Mouse (Mus musculus): Measurements from ENCODE around the gene Gtpbp2. TPM values are rescaled to one million over a fixed set of nuclear protein-coding genes. Genes with fewer than 3 reads are reported as not detected.

Gtpbp2 gene
- polyA plus RNA-seq (2012; rRNA removed), result 151 and 168 TPM in 2 replicates

GRCm38 (mm10) chr17:46160686-46161085 is at the start of gene Gtpbp2:
Gene Gtpbp2 (plus strand): TSS chr17:46161032.
- DNase-seq (ENCODE audit: extremely low spot score in 1 of 2, low spot score in 1 of 2), result peak; percentile 99

- no peak for DNase-seq (ENCODE audit: extremely low spot score in 1 of 2, low spot score in 1 of 2)
Observed at GRCm38 (mm10) chr17:46115489-46115888, 45.3 kb upstream of the Gtpbp2 start.

GRCm38 (mm10) chr17:46116138-46116537 is 44.7 kb upstream of the Gtpbp2 start:
- no peak for DNase-seq (ENCODE audit: extremely low spot score in 1 of 2, low spot score in 1 of 2)

- DNase-seq (ENCODE audit: extremely low spot score in 1 of 2, low spot score in 1 of 2), result no peak
Observed at GRCm38 (mm10) chr17:46116881-46117280, 44.0 kb upstream of the Gtpbp2 start.

DNA sequence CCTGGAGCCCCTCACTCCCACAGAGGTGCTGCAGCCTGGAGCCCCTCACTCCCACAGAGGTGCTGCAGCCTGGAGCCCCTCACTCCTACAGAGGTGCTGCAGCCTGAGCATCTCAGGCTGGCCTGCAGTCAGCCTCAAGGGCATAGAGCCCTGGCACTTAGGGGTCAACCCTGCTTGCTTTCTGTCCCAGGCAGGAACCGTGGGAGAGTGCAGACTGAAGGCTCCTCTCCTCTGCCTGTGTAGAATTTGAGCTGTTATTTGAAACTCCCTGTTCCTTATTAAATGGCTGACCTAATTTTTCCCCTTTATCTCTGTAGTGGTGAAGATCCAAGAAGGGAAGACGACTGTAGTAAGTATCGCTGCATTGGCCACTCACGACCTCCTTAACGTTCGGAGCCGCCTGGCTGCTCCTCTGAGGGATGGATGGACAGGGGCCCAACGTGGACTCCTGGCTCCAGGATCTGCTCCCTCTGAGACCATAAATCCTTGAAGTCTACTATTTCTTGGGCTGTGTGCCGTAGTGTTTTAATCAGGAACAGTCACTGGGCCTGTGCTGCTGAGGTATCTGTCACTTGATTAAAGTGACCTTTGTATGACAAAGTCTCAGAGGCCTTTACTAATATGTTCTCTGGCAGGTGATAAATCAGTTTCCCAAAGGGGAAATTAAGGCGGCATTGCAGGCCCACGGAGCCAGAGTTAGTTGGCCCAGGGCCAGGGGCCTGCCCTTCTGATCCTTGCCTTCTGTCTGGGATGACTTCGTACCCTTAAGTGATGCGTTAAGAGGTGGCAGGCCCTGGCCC is 43.0 kb upstream of the Gtpbp2 start:
- no peak for DNase-seq (ENCODE audit: extremely low spot score in 1 of 2, low spot score in 1 of 2)

DNA sequence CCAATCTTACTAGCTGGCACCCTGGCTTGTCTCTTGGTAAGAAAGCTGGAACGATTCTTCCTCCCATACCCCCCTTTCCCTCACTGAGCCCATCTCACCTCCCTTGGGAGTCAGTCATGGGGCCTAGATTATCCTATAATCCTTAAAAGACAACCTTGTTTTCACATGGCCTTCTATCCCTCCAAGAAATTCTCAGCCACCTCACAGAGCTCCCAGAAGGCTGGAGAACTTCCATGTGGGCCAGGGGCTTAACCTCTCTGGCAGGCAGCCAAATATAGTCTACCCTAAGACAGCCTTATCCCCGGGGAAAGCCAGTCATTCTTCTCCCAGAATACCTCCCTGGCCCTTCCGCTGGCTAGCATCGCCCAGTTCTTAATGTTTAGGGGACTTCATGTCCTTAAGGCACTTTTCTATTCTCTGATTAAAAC is 42.4 kb upstream of the Gtpbp2 start:
- DNase-seq (ENCODE audit: extremely low spot score in 1 of 2, low spot score in 1 of 2), result no peak

DNA sequence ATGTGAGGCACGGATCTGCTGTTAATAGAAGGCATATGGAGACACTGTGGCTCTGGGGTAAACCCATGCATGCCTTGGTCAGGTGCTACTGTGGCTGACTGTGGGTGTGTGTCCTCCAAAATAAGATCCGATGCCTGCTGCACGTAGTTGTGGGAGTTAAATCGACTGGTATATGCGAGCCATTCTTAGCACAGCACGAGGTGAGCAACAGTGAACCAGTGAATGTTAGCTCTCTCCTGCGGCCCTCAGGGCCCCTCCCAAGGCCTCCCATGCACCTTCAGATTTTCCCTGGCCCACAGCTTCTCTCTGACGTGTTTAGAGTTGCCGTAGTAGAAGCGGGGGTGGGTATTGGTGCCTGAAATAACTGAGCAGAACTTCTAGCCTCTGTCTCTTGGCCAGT is 41.2 kb upstream of the Gtpbp2 start:
- peak; percentile 53 to 59 for DNase-seq (ENCODE audit: extremely low spot score in 1 of 2, low spot score in 1 of 2)

DNA sequence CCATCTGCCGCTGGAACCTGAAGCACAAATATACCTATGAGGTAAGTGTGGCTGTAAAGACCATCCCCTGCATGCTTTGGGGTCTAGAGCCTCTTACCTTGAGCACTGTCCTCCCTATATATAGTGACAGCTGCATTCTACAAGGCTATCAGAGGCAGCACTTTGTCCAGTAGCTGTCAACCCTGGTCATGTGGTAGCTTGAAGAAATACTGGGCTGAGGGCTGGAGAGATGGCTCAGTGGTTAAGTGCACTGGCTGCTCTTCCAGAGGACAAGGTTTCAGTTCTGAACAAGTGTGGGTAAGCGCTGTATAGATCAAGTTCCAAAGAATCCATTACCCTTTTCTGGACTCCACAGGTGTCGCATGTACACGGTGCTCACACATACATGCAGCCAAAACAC is 38.0 kb upstream of the Gtpbp2 start:
- no peak for DNase-seq (ENCODE audit: extremely low spot score in 1 of 2, low spot score in 1 of 2)

GRCm38 (mm10) chr17:46123285-46123684 is 37.5 kb upstream of the Gtpbp2 start:
- DNase-seq (ENCODE audit: extremely low spot score in 1 of 2, low spot score in 1 of 2), result no peak

DNA sequence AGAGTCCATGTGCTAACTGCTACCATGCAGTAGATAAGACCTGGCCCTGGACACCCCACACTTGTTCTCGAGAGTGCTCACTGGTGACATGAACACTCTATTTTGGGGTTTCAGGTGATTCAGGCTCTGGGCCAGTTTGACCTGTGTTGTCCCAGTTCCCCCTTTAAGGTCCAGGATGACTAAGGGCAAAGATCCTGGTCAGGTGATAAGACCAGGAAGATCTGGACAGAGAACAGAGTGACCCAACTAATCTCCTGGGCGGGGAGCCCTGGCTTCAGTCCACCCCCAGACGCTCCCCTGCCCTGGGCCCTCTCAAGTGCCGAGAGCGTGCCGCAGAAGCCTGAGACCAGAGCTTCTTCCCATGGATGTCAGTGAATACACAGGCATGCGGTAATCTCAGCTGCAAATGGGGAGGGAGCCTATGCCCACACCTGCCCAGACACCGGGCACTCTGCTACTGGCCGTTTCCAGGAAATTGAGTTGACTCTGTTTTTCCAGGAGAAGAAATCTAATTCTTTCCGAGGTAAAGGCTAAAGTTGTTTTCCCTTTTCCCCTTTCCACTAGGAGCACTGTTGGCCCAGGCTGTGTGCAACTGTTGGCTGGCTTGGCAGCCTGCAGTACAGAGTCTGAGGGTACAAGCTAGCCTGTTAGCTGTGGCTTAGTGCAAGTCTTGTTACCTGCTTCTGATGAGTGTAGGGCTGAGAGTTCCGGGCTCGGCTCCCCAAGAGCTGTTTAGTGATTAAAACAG is 36.7 kb upstream of the Gtpbp2 start:
- DNase-seq (ENCODE audit: extremely low spot score in 1 of 2, low spot score in 1 of 2), result no peak

DNA sequence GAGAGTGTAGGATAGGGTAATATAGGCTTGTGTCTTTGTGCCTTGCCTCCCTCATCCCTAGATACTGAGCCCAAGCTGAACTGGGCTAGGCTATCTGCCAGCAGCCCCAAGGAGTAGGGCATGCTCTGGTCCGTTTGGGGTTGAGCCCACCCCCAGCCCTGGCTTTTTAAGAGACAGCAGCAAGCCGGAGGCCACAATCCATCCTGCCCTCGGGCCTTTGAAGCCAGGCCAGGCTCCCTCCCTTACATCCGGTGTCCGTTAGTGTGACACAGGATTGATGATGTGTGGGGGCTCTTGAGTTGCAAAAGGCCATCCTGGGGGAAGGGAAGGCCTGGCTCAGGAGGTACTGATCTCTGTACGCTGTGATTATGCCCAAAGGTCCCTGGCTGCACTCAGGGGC is 34.2 kb upstream of the Gtpbp2 start:
- DNase-seq (ENCODE audit: extremely low spot score in 1 of 2, low spot score in 1 of 2), result no peak

GRCm38 (mm10) chr17:46127814-46128493 is 32.9 kb upstream of the Gtpbp2 start:
- no peak for DNase-seq (ENCODE audit: extremely low spot score in 1 of 2, low spot score in 1 of 2)

GRCm38 (mm10) chr17:46129741-46130498 is 30.9 kb upstream of the Gtpbp2 start:
- DNase-seq (ENCODE audit: extremely low spot score in 1 of 2, low spot score in 1 of 2), result no peak

- DNase-seq (ENCODE audit: extremely low spot score in 1 of 2, low spot score in 1 of 2), result peak in 1 of 2 experiments; percentile 84
Observed at GRCm38 (mm10) chr17:46132058-46132718, 28.6 kb upstream of the Gtpbp2 start.

GRCm38 (mm10) chr17:46132862-46133261 is 28.0 kb upstream of the Gtpbp2 start:
- no peak for DNase-seq (ENCODE audit: extremely low spot score in 1 of 2, low spot score in 1 of 2)

DNA sequence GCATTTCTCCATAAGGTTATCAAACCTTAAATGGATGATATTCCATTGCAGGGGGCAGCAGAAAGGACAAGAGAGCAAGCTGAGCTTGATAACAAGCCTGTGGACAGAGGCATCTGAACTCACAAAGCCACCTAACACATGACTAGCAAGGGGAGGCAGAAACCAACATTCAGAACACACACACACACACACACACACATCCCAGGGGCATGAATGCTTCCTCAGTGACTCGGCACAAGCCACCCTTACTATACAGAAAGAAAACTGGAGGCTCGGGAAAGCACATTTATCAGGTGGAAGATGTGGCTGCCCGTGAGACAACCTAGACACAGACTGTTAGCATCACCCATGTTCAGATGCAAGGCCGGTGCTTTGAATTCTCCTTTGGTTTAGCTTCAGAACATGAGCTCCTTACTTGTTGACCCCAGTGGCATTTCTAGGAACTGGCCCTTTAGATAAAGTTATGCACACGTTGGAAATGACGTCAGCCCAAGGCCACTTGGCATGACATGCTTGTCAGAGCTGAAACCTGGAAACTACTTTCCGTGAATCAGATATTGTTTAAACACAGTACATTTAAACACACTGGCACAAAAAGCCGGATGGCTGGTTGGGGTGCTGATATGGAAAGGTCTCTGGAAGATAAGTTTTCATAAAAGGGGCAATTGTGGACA is 22.1 kb upstream of the Gtpbp2 start:
- no peak for DNase-seq (ENCODE audit: extremely low spot score in 1 of 2, low spot score in 1 of 2)

DNA sequence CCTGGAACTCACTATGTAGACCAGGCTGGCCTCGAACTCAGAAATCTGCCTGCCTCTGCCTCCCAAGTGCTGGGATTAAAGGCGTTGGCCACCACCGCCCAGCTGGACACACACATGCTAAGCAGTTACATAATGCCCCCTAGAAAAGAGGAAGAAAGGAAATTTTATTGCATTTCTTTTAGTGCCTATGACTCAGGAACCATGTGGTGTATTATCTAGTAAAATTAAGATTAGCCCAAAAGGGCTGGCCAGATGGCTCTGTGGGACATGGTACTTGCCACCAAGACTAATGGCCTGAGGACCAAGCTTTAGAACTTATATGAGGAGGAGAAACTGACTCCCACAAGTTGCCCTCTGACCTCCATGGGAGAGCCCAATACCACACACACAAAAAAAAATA is 21.0 kb upstream of the Gtpbp2 start:
- DNase-seq (ENCODE audit: extremely low spot score in 1 of 2, low spot score in 1 of 2), result no peak

GRCm38 (mm10) chr17:46143578-46144423 is 17.0 kb upstream of the Gtpbp2 start, which contains the start of gene Rsph9:
Gene Rsph9 (minus strand): TSS chr17:46144216.
- peak; percentile 73 to 85 for DNase-seq (ENCODE audit: extremely low spot score in 1 of 2, low spot score in 1 of 2)
